Mouse (Mus musculus): Measurements from ENCODE around the gene Etv3. TPM values are rescaled to one million over a fixed set of nuclear protein-coding genes. Genes with fewer than 3 reads are reported as not detected.
A peak's percentile ranks its signal among the peaks of the same experiment; 100 is the strongest.

The Etv3 gene
- polyA plus RNA-seq, 1 experiment: 6.1 TPM

DNA sequence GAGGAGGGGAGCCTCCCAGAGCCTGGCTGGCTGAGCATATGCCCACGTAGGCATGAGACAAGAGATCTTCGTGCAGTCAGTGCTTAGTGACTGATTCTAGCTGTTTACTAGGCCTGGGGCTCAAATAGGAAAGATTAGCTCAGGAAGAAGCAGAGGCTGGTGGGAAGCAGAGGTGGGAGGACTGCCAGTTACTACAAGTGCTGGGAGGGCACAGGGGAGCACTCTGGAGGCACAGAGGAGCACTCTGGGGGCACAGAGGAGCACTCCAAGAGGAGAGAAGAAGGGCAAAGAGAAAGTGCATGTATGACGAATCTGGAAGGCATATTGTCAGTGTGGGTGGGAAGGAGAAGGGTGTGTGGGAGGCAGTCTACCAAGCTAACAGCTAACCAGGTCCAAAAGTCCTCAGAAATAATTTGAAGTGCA lies 30.9 kb downstream of the Etv3 start:
- no peak overlapping the region for H3K27ac ChIP-seq (ENCODE audit: control insufficient read depth, insufficient read depth, low read depth, low read length, poor library complexity)
- TF ChIP-seq POLR2A (IDR thresholded peaks at IDR 0.05; ENCODE audit: borderline replicate concordance, control insufficient read depth, low read depth, low read length) (no peak), CTCF (IDR thresholded peaks at IDR 0.05; ENCODE audit: control insufficient read depth, insufficient read depth, low read length) (no peak)
- no peak overlapping the region for H3K4me3 ChIP-seq (replicated peaks; ENCODE audit: control insufficient read depth, low read depth, low read length)
- no peaks in the 10 kb centered on the region for H3K4me1 ChIP-seq (ENCODE audit: control insufficient read depth, insufficient read depth, low read length)
- 52% methylated on average over 3 of the region's 3 CpGs for WGBS

DNA sequence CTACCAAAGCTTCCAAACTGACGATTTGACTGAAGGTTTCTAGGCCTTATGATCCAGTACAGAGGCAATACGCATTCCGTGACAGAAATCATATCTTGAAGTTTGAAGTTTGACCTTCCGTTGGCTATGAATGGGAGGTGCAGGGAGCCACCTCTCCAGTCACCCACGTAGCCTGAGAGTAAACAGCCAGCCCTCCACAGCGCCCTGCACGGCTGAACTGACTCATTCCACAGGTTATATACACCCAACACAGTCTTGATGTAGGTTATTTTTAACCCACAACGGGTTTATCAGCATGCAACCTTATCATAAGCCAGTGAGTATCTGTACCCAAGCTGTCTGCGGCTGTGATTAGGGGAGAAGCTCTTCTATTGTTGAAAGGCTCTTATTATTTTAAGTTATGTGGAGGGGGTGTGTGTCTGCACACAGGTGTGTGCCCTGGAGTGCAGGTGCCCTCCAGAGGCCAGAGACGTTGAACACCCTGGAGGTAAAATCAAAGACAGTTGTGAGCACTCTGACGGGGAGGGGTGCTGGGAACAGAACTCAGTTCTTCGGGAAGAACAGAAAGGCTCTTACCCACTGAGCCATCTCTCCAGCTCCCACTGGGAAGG lies 31.6 kb downstream of the Etv3 start:
- TF ChIP-seq POLR2A (IDR thresholded peaks at IDR 0.05; ENCODE audit: borderline replicate concordance, control insufficient read depth, low read depth, low read length) (no peak), CTCF (IDR thresholded peaks at IDR 0.05; ENCODE audit: control insufficient read depth, insufficient read depth, low read length) (no peak)
- H3K4me1 ChIP-seq (ENCODE audit: control insufficient read depth, insufficient read depth, low read length): no peaks in the 10 kb centered on the region
- no peak overlapping the region for H3K27ac ChIP-seq (ENCODE audit: control insufficient read depth, insufficient read depth, low read depth, low read length, poor library complexity)
- H3K4me3 ChIP-seq (replicated peaks; ENCODE audit: control insufficient read depth, low read depth, low read length): no peak overlapping the region
- WGBS: 76% methylated on average over 12 of the region's 12 CpGs

DNA sequence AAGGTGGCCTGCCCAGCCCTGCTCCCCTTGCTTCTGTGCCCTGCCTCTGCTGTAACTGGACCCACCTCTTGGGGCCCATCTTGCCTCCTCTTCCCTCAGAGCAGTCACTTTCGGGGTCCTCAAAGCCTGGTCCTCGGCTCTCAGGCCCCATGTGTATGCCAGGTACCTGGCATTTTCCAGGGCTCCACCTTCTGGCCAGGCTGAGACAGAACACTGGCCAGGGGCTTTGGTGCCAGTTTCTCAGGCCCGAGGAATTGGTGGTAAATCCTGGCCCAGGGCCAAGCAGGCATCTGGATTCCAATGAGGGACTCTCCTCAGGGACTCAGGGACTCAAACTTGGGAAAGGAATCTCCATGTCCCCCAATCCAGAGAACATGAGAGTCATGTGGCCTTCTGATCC lies 34.9 kb downstream of the Etv3 start:
- peak; percentile 24; the same call in 1 of the 2 replicates for TF ChIP-seq CTCF (IDR thresholded peaks at IDR 0.05; ENCODE audit: control insufficient read depth, insufficient read depth, low read length)
- TF ChIP-seq POLR2A (IDR thresholded peaks at IDR 0.05; ENCODE audit: borderline replicate concordance, control insufficient read depth, low read depth, low read length): no peak
- H3K4me3 ChIP-seq (replicated peaks; ENCODE audit: control insufficient read depth, low read depth, low read length): no peak overlapping the region
- WGBS: 39% methylated on average over 3 of the region's 3 CpGs
- no peak overlapping the region for H3K27ac ChIP-seq (ENCODE audit: control insufficient read depth, insufficient read depth, low read depth, low read length, poor library complexity)
- H3K4me1 ChIP-seq (ENCODE audit: control insufficient read depth, insufficient read depth, low read length): no peaks in the 10 kb centered on the region

DNA sequence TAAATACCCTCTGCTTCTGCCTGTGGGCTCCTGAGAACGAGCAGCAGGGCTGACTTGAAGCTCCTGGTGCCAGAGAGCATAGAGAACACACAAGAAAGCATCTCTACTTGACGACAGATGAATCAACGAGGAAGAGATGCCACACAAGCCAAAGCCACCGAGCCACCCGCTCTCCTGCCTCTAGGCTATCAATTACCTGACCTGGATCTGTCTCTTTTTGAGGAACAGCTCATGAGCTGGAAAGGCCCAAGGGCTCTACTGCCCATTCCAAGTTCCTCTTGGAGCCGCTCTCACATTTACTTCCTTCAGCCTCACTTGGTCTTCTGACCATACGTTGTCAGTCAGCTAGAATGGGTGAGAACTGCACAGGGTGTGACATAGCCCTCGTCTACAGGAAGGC lies 36.2 kb downstream of the Etv3 start:
- Histone ChIP-seq H3K4me3 (replicated peaks; ENCODE audit: control insufficient read depth, low read depth, low read length) (no peak overlapping the region), H3K4me1 (ENCODE audit: control insufficient read depth, insufficient read depth, low read length) (peaks cover 3% of the 10 kb centered on the region; the same call in 1 of the 2 replicates), H3K27ac (ENCODE audit: control insufficient read depth, insufficient read depth, low read depth, low read length, poor library complexity) (no peak overlapping the region)
- TF ChIP-seq POLR2A (IDR thresholded peaks at IDR 0.05; ENCODE audit: borderline replicate concordance, control insufficient read depth, low read depth, low read length) (no peak), CTCF (IDR thresholded peaks at IDR 0.05; ENCODE audit: control insufficient read depth, insufficient read depth, low read length) (no peak)
- WGBS: 68% methylated on average over 8 of the region's 8 CpGs

DNA sequence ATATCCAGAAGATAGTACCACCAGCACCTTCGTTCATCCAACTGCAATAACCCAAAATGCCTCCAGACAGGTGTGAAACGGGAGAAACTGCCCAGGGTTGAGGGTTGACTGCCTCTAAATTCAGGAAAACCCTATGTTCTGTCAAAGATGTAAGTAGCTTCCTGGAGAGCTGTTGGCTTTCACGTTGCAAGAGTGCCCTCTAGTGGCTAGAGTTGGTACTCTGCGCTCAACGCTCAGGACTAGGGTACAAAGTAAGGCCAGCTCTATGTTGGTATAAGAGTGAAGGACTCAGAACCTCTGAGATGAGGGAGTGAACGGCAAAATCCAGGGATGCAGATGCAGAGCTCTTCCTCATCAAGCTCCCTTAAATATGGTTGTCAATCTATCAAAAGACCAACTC lies 37.2 kb downstream of the Etv3 start:
- Histone ChIP-seq H3K4me3 (replicated peaks; ENCODE audit: control insufficient read depth, low read depth, low read length) (no peak overlapping the region), H3K4me1 (ENCODE audit: control insufficient read depth, insufficient read depth, low read length) (peaks cover 5% of the 10 kb centered on the region; the same call in 1 of the 2 replicates), H3K27ac (ENCODE audit: control insufficient read depth, insufficient read depth, low read depth, low read length, poor library complexity) (no peak overlapping the region)
- TF ChIP-seq POLR2A (IDR thresholded peaks at IDR 0.05; ENCODE audit: borderline replicate concordance, control insufficient read depth, low read depth, low read length) (no peak), CTCF (IDR thresholded peaks at IDR 0.05; ENCODE audit: control insufficient read depth, insufficient read depth, low read length) (peak; percentile 94)
- 3% methylated on average over 6 of the region's 6 CpGs for WGBS

DNA sequence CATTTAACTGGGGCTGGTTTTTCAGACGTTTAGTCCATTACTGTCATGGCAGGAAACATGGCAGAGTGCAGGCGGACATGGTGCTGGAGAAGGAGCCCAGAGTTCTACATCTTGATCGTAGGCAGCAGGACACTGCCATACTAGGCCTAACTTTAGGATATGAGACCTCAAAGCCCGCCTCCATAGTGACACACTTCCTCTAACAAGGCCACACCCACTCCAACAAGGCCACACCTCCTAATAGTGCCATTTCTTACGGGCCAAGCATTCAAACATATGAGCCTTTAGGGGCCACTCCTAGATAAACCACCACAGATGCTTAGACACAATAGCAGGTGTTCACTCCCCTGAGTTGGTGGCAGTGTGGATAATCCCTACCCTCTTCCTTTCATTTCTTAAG lies 38.3 kb downstream of the Etv3 start:
- no peak overlapping the region for H3K4me3 ChIP-seq (replicated peaks; ENCODE audit: control insufficient read depth, low read depth, low read length)
- no peak for TF ChIP-seq CTCF (IDR thresholded peaks at IDR 0.05; ENCODE audit: control insufficient read depth, insufficient read depth, low read length)
- TF ChIP-seq POLR2A (IDR thresholded peaks at IDR 0.05; ENCODE audit: borderline replicate concordance, control insufficient read depth, low read depth, low read length): no peak
- no peak overlapping the region for H3K27ac ChIP-seq (ENCODE audit: control insufficient read depth, insufficient read depth, low read depth, low read length, poor library complexity)
- 72% methylated on average over 5 of the region's 5 CpGs for WGBS
- peaks cover 8% of the 10 kb centered on the region for H3K4me1 ChIP-seq (ENCODE audit: control insufficient read depth, insufficient read depth, low read length)

DNA sequence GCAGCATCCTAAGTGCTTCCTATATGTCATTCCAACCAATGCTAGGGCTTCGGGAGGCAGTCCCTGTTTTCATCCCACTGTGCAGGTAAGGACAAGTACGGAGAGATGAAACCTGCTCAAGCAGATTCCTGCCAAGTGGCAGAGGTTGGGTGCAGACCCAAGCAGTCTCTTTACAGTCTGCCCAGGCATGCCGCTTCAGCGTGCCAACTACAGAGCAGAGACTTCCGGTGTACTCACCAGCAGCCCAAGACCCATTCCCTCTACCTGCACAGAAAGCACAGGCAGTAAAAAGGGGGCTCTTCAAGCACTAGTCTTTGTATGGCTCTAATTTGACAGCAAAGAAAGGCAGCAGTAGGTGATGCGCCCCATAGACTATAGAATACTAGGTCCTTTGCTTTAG lies 40.4 kb downstream of the Etv3 start:
- peaks cover 8% of the 10 kb centered on the region for H3K4me1 ChIP-seq (ENCODE audit: control insufficient read depth, insufficient read depth, low read length)
- WGBS: 80% methylated on average over 6 of the region's 6 CpGs
- H3K27ac ChIP-seq (ENCODE audit: control insufficient read depth, insufficient read depth, low read depth, low read length, poor library complexity): no peak overlapping the region
- TF ChIP-seq POLR2A (IDR thresholded peaks at IDR 0.05; ENCODE audit: borderline replicate concordance, control insufficient read depth, low read depth, low read length): no peak
- TF ChIP-seq CTCF (IDR thresholded peaks at IDR 0.05; ENCODE audit: control insufficient read depth, insufficient read depth, low read length): no peak
- no peak overlapping the region for H3K4me3 ChIP-seq (replicated peaks; ENCODE audit: control insufficient read depth, low read depth, low read length)

DNA sequence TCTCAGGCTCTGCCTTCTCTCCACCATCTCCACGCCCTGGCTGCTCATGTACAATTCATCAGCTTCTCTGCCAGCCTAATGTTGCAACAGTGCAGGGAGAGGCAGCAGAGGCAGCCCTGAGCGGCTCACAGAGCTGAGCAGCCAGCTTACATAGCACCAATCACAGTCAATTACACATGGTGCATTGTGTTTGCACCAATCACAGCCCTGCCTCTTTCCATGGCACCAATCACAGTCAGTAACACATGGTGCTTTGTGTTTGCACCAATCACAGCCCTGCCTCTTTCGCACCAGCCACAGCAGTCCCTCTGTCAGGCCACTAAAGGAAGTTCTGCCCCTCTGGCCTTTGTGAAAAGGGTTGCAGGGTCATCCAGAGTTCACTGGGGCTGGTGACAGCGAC lies 40.9 kb downstream of the Etv3 start:
- H3K4me3 ChIP-seq (replicated peaks; ENCODE audit: control insufficient read depth, low read depth, low read length): no peak overlapping the region
- no peak for TF ChIP-seq CTCF (IDR thresholded peaks at IDR 0.05; ENCODE audit: control insufficient read depth, insufficient read depth, low read length)
- TF ChIP-seq POLR2A (IDR thresholded peaks at IDR 0.05; ENCODE audit: borderline replicate concordance, control insufficient read depth, low read depth, low read length): no peak
- peaks cover 8% of the 10 kb centered on the region for H3K4me1 ChIP-seq (ENCODE audit: control insufficient read depth, insufficient read depth, low read length)
- no peak overlapping the region for H3K27ac ChIP-seq (ENCODE audit: control insufficient read depth, insufficient read depth, low read depth, low read length, poor library complexity)
- 22% methylated on average over 4 of the region's 4 CpGs for WGBS

DNA sequence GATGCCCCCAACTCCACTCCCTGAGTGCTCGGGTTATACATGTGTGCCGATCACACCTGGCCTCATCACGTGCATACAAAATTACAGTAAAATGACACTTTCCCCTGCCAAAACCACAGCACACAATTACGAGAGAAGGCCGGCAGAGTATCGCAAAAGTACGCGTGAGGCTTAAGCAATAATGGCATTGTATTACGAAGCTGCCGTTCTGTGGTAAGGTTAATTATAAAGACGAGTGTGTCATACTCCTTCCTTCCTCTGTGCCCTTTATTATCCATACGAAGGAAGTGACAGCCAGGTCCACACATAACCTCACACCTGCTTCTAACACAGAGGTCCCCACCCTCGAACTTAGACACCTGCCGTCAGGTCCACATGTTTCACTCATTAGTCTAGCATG lies 42.3 kb downstream of the Etv3 start:
- TF ChIP-seq CTCF (IDR thresholded peaks at IDR 0.05; ENCODE audit: control insufficient read depth, insufficient read depth, low read length): no peak
- TF ChIP-seq POLR2A (IDR thresholded peaks at IDR 0.05; ENCODE audit: borderline replicate concordance, control insufficient read depth, low read depth, low read length): no peak
- 38% methylated on average over 14 of the region's 14 CpGs for WGBS

More for the DNA sequence above, 42.3 kb downstream of the Etv3 start:
- Histone ChIP-seq H3K4me1 (ENCODE audit: control insufficient read depth, insufficient read depth, low read length) (peaks cover 8% of the 10 kb centered on the region), H3K27ac (ENCODE audit: control insufficient read depth, insufficient read depth, low read depth, low read length, poor library complexity) (no peak overlapping the region), H3K4me3 (replicated peaks; ENCODE audit: control insufficient read depth, low read depth, low read length) (no peak overlapping the region)
